Mouse (Mus musculus) heart, postnatal 0 days (tissue): ENCODE results near the gene Ms4a15.

Experiments used
- CTCF ChIP-seq: IDR thresholded peaks from 2 replicates; pipeline ENCODE4 v1.5.1; 2016; ENCODE audit warnings: antibody characterized with exemption, control low read depth, low read depth
- EP300 ChIP-seq: IDR thresholded peaks from 2 replicates; pipeline ENCODE4 v1.6.1; 2016; ENCODE audit warnings: antibody characterized with exemption, low read depth

GRCm38 (mm10) chr19:10990751-10991150, 2.3 kb downstream of the Ms4a15 start:
- TF ChIP-seq CTCF (no peak), EP300 (no peak)
